In genomic region chr13:46488166-46488565, GRCm38 (mm10) we compare ENCODE assay signal across 24 mouse cellular contexts. TPM values are rescaled to one million over a fixed set of nuclear protein-coding genes. Genes with fewer than 3 reads are reported as not detected.
DNase-seq lines count a peak whose midpoint lies in the region; ATAC-seq and TF ChIP-seq lines count a peak whose summit lies in the region.
"Had no signal": no experiment of that assay in that cellular context is flagged by ENCODE, and none has a peak within 500 bp of the region (broad histone marks: within the 10 kb centered on the region; RNA-seq: fewer than 3 reads in every experiment).

No protein-coding gene starts in this region.

- intact Hi-C loops in heart, postnatal 10 days (cut with DNase I), result no loop called here
- intact Hi-C loops in left cerebral cortex, postnatal 14 days (cut with DNase I), result no loop called here

- no peaks in the 10 kb centered on the region for H3K27me3 ChIP-seq in heart, embryonic 13.5 days (replicated peaks)
- H3K27me3 ChIP-seq in lung, embryonic 14.5 days (ENCODE audit: insufficient read depth, low read length), result no peaks in the 10 kb centered on the region
- H3K27me3 ChIP-seq: CH12.LX; hindbrain, embryonic 15.5 days; intestine, embryonic 15.5 days; midbrain, embryonic 13.5 days; neural tube, embryonic 13.5 days had no signal

- DNase-seq in cerebellum, postnatal 14 days, result peak; percentile 27 to 53
- no peak for DNase-seq in cerebellum, postnatal 4 days (ENCODE audit: low spot score in 2 of 2)
- DNase-seq in heart, postnatal 10 days, result no peak
- DNase-seq in lung, embryonic 14.5 days, result peak; percentile 29
- DNase-seq in lung, postnatal 10 days, result no peak
- DNase-seq in left cerebral cortex, postnatal 14 days (ENCODE audit: low spot score in 2 of 2), result peak; percentile 22 to 42
- no peak for DNase-seq in spleen, postnatal 36 days (ENCODE audit: low spot score in 2 of 2)
- DNase-seq: adrenal gland, postnatal 36 days; cerebellum, adult 9-10 months; gastrocnemius, postnatal 10 days; kidney, adult 9 months; kidney, postnatal 25 days; liver; lung, postnatal 14 days; thymus, postnatal 14 days had no signal

- peaks cover 27% of the 10 kb centered on the region for H3K4me1 ChIP-seq in heart, embryonic 13.5 days
- no peaks in the 10 kb centered on the region; the same call in 1 of the 2 replicates for H3K4me1 ChIP-seq in lung, embryonic 14.5 days (ENCODE audit: insufficient read depth)
- H3K4me1 ChIP-seq: hindbrain, embryonic 15.5 days; midbrain, embryonic 13.5 days; neural tube, embryonic 13.5 days had no signal

- no peak overlapping the region for H3K4me2 ChIP-seq in heart, embryonic 13.5 days
- H3K4me2 ChIP-seq in lung, embryonic 14.5 days, result no peak overlapping the region
- H3K4me2 ChIP-seq: hindbrain, embryonic 15.5 days; intestine, embryonic 15.5 days; midbrain, embryonic 13.5 days; neural tube, embryonic 13.5 days had no signal

- 39% methylated on average over 4 of the region's 4 CpGs for WGBS in heart, embryonic 13.5 days
- 54% methylated on average over 4 of the region's 4 CpGs for WGBS in lung, embryonic 14.5 days

- ATAC-seq in heart, embryonic 13.5 days (ENCODE audit: extremely low read depth, insufficient number of reproducible peaks, low FRiP score, low TSS enrichment), result no peak
- ATAC-seq in lung, embryonic 14.5 days (ENCODE audit: insufficient read depth), result no peak
- ATAC-seq: intestine, embryonic 15.5 days; midbrain, embryonic 13.5 days had no signal

- H3K9me3 ChIP-seq in heart, embryonic 13.5 days, result no peaks in the 10 kb centered on the region
- no peaks in the 10 kb centered on the region for H3K9me3 ChIP-seq in lung, embryonic 14.5 days (ENCODE audit: low read depth, low read length)
- H3K9me3 ChIP-seq: embryonic facial prominence, embryonic 10.5 days; hindbrain, embryonic 15.5 days; intestine, embryonic 15.5 days; midbrain, embryonic 13.5 days; neural tube, embryonic 13.5 days had no signal

- no peak overlapping the region for H3K9ac ChIP-seq in heart, embryonic 13.5 days
- H3K9ac ChIP-seq in lung, embryonic 14.5 days, result no peak overlapping the region
- H3K9ac ChIP-seq: hindbrain, embryonic 15.5 days; intestine, embryonic 15.5 days; midbrain, embryonic 13.5 days; neural tube, embryonic 13.5 days had no signal

- no peak overlapping the region for H3K4me3 ChIP-seq in heart, embryonic 13.5 days
- no peak overlapping the region for H3K4me3 ChIP-seq in lung, embryonic 14.5 days (ENCODE audit: low read depth, low read length)
- H3K4me3 ChIP-seq: embryonic facial prominence, embryonic 10.5 days; hindbrain, embryonic 15.5 days; intestine, embryonic 15.5 days; midbrain, embryonic 13.5 days; neural tube, embryonic 13.5 days had no signal

- TF ChIP-seq CTCF in lung, embryonic 14.5 days (IDR thresholded peaks at IDR 0.05; ENCODE audit: low read depth), result no peak

- H3K27ac ChIP-seq in heart, embryonic 13.5 days (replicated peaks), result peak overlapping the region; percentile 12
- H3K27ac ChIP-seq in lung, embryonic 14.5 days (ENCODE audit: low read depth), result no peak overlapping the region
- H3K27ac ChIP-seq: embryonic facial prominence, embryonic 10.5 days; hindbrain, embryonic 15.5 days; intestine, embryonic 15.5 days; midbrain, embryonic 13.5 days; neural tube, embryonic 13.5 days; stomach, postnatal 0 days had no signal

- H3K36me3 ChIP-seq in heart, embryonic 13.5 days, result no peaks in the 10 kb centered on the region
- H3K36me3 ChIP-seq in lung, embryonic 14.5 days (ENCODE audit: insufficient read depth), result no peaks in the 10 kb centered on the region
- H3K36me3 ChIP-seq: embryonic facial prominence, embryonic 10.5 days; hindbrain, embryonic 15.5 days; intestine, embryonic 15.5 days; midbrain, embryonic 13.5 days; neural tube, embryonic 13.5 days had no signal

RNA-seq across cellular contexts. Expression of gene Cap2, which starts 13.5 kb away (rescaled TPM):
- 127 and 145 TPM in 2 replicates for polyA plus RNA-seq in heart, embryonic 13.5 days (2015; fragmentation: Nextera tagmentation; extraction: Ambion mirVana)
- total RNA-seq in heart, postnatal 10 days (2021), result 100 to 1,000 TPM; 127 to 146 TPM
- polyA plus RNA-seq in lung, embryonic 14.5 days (2014; fragmentation: Nextera tagmentation; extraction: Ambion mirVana), result 4.3 and 9.6 TPM in 2 replicates
- total RNA-seq in left cerebral cortex, postnatal 14 days (2021), result 100 to 1,000 TPM; 170 to 199 TPM
- total RNA-seq: megakaryocyte, adult 5-6 weeks had no signal

Comparison
In these comparisons a context has a peak if more than half of its experiments do, and no peak if none do; other contexts are left out.
1. DNase-seq: peak in cerebellum, postnatal 14 days (2 of 2), lung, embryonic 14.5 days (single experiment) and left cerebral cortex, postnatal 14 days (2 of 2); none in cerebellum, postnatal 4 days (0 of 2), heart, postnatal 10 days (0 of 2), lung, postnatal 10 days (single experiment) and spleen, postnatal 36 days (0 of 2).